Mouse (Mus musculus) lung, postnatal 0 days (tissue): ENCODE data around the gene Wdfy4.
A peak's percentile ranks its signal among the peaks of the same experiment; 100 is the strongest.

Experiments used
- CTCF ChIP-seq: IDR thresholded peaks from 2 replicates; pipeline ENCODE4 v1.5.1; 2016; ENCODE audit warnings: antibody characterized with exemption, mild to moderate bottlenecking
- EP300 ChIP-seq: IDR thresholded peaks from 2 replicates; pipeline ENCODE4 v1.6.1; 2016; ENCODE audit warnings: antibody characterized with exemption, mild to moderate bottlenecking, control low read depth

GRCm38 (mm10) chr14:32911187-32911586 is 274.1 kb downstream of the Wdfy4 start:
- TF ChIP-seq EP300 (peak; percentile 60), CTCF (no peak)
